8 mouse cellular contexts compared by ENCODE assay signal in the genomic region with DNA sequence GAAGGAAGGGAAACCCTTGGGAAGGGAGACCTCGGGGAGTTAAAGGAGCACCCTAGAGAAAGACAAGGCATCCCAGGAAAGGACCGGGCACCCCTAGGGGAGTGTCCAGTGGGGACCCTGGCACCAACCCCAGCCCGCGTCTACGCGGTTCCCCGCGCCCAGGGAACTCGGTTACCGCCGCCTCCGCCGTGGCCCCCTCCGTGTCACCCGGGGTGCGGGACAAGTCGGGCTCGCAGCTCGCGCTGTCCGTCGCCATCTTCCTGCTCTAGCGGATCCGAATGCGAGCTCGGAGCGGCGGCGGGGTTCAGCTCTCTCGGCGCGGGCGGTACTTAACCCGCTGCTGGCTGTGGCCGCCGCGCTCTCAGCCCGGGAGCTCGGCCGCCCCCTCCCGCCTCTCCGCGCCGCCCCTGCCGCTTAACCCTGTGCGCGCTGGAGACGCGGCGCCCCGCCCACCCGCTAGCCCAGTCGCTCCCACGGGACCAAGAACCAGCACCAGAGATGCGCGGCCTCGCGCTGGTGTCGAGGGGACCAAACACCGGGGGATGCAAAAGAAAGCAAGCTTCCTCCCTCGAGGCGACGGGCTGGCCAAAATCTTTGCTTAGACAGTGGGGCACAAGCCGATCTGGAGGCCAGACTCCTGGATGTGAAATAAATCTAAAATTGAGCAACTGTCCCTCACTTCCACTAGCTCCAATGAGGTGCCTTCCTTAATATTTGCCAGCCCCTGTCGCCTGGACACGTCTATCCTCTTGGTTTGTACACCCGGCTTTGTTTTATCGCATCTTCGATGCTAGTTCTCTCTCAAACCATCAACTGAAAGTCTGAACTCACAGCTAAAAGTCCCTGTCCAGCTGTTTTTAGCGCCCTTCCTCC. TPM values are rescaled to one million over a fixed set of nuclear protein-coding genes. Genes with fewer than 3 reads are reported as not detected.
DNase-seq lines count a peak whose midpoint lies in the region; ATAC-seq lines count a peak whose summit lies in the region.

A gene (minus strand): TSS at position 364 of the 873 bp plus-strand sequence.

- H3K27me3 ChIP-seq in hindbrain, embryonic 13.5 days = no peaks in the 10 kb centered on the region

- peak within 1 kb of the TSS; percentile 90 for H3K27ac ChIP-seq in hindbrain, embryonic 13.5 days

- 1% methylated on average over 67 of the region's 70 CpGs for WGBS in hindbrain, embryonic 13.5 days

- H3K9me3 ChIP-seq in hindbrain, embryonic 13.5 days = peaks cover 10% of the 10 kb centered on the region; the same call in 1 of the 2 replicates

- H3K4me2 ChIP-seq in hindbrain, embryonic 13.5 days = peak within 1 kb of the TSS; percentile 71

- H3K9ac ChIP-seq in hindbrain, embryonic 13.5 days = peak within 1 kb of the TSS; percentile 94

- peak; percentile 90 for DNase-seq in adrenal gland, adult 2 months
- DNase-seq in cerebellum, postnatal 36 days = peak; percentile 61 to 64
- peak; percentile 24 for DNase-seq in gastrocnemius, adult 18-20 months (ENCODE audit: low spot score)
- DNase-seq in left cerebral cortex, adult 11 months (ENCODE audit: low spot score) = peak; percentile 64
- peak; percentile 68 for DNase-seq in lung, postnatal 14 days
- peak; percentile 87 to 89 for DNase-seq in right cerebral cortex, postnatal 10 days (ENCODE audit: low spot score in 2 of 2)

- H3K36me3 ChIP-seq in hindbrain, embryonic 13.5 days = no peaks in the 10 kb centered on the region

- peak within 1 kb of the TSS; percentile 87 for H3K4me3 ChIP-seq in hindbrain, embryonic 13.5 days

- peaks cover 25% of the 10 kb centered on the region for H3K4me1 ChIP-seq in hindbrain, embryonic 13.5 days (replicated peaks)

- peak; percentile 95 for ATAC-seq in hindbrain, embryonic 13.5 days (ENCODE audit: low FRiP score)
- ATAC-seq in activated CD4-positive, CD25-positive, alpha-beta regulatory T cell, adult 4 months = no peak

RNA-seq across cellular contexts. Expression of the gene that starts here (rescaled TPM):
- 10 to 100 TPM; 66.9 to 81.3 TPM for total RNA-seq in adrenal gland, adult 2 months (2021)
- 12.3 and 18.9 TPM in 2 replicates for polyA plus RNA-seq in adrenal gland, adult 2 months (2012; rRNA removed)
- 1 to 10 TPM; 1.3 to 1.7 TPM for total RNA-seq in gastrocnemius, adult 18-20 months (2021)
- polyA plus RNA-seq in hindbrain, embryonic 13.5 days (2015; fragmentation: Nextera tagmentation; extraction: Ambion mirVana) = 44.6 and 50.9 TPM in 2 replicates
- not detected for polyA plus RNA-seq in activated CD4-positive, CD25-positive, alpha-beta regulatory T cell, adult 4 months (2017; shearing (Covaris generic))

Comparison
In these comparisons a context has a peak if more than half of its experiments do, and no peak if none do; other contexts are left out.
1. RNA of the gene that starts here (total RNA-seq): 66.9 to 81.3 TPM in adrenal gland, adult 2 months; 1.3 to 1.7 TPM in gastrocnemius, adult 18-20 months; every median in the first group is over 10 times any median in the second.
2. RNA of the gene that starts here (polyA plus RNA-seq): 44.6 to 50.9 TPM in hindbrain, embryonic 13.5 days and 12.3 to 18.9 TPM in adrenal gland, adult 2 months; not detected in activated CD4-positive, CD25-positive, alpha-beta regulatory T cell, adult 4 months; every median in the first group is over 10 times any median in the second.
3. DNase-seq: peak in every context shown above with its lines; median percentile 90 in adrenal gland, adult 2 months; 88 in right cerebral cortex, postnatal 10 days; 68 in lung, postnatal 14 days; 64 in left cerebral cortex, adult 11 months; 62 in cerebellum, postnatal 36 days; 24 in gastrocnemius, adult 18-20 months.